Mouse (Mus musculus) CD4-positive helper T cell, adult 2 months (primary cell): ENCODE results near the gene Snapin.

Experiments used
- DNase-seq: peaks from one replicate; pipeline ENCODE4 v3.0.0-alpha.2; 2012; ENCODE audit warnings: low read depth, missing footprints, low spot score

The Snapin gene

GRCm38 (mm10) chr3:90490696-90491256 lies at the start of gene Snapin:
Gene Snapin (minus strand): TSS chr3:90491033.
- DNase-seq = peak; percentile 96

GRCm38 (mm10) chr3:90537905-90538296 lies 47.1 kb upstream of the Snapin start:
- no peak for DNase-seq

- DNase-seq = no peak
Observed at GRCm38 (mm10) chr3:90537141-90537904, 46.5 kb upstream of the Snapin start, which contains the start of gene S100a16. Gene S100a16 (plus strand): TSS chr3:90537254.

- DNase-seq = no peak
Observed at GRCm38 (mm10) chr3:90535446-90535845, 44.6 kb upstream of the Snapin start.

- DNase-seq = no peak
Observed at GRCm38 (mm10) chr3:90531713-90532112, 40.9 kb upstream of the Snapin start.

- no peak for DNase-seq
Observed at GRCm38 (mm10) chr3:90527291-90527873, 36.5 kb upstream of the Snapin start.

GRCm38 (mm10) chr3:90526580-90526979 lies 35.7 kb upstream of the Snapin start, which contains the start of gene S100a14:
Gene S100a14 (plus strand): TSS chr3:90526856.
- DNase-seq = no peak

DNA sequence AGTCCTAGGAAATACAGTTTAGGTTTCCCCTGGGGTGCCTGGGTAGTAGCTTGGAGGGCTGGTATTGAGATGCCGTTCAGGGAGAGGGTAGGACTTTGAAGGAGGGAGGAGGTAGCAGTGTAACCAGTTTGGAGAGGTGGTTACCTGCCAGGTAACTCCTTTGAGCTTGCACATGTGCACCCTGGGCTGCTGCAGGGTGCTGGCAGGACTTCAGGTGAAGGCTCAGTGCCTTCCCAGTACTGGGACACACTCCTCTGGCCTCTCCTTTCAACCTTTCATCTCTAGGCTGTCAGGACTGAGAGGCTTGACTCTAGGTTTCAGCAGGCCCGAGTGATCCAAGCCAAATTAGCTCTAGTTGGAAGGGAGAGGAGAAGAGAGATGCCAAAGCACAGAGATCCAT lies 35.2 kb upstream of the Snapin start:
- DNase-seq = no peak

DNA sequence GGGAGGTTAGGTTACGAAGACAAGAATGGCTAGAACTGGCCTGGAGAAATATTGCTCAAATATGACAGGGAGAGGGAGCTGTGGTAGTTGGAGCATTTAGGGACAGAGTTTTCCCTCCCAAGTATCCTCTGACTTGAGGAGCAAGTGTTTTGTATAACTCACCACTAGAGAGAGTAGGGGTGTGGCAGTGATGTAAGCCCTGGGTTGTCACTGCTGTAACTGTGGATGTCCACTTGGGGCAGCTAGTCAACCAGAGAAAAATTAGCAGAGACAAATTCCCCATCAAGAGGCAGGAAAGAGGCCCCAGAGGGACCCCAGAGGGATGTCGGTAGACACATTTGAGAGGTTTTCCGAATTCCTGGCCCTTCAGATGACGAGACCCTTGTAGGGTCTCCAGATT lies 34.6 kb upstream of the Snapin start:
- DNase-seq = peak; percentile 59

DNA sequence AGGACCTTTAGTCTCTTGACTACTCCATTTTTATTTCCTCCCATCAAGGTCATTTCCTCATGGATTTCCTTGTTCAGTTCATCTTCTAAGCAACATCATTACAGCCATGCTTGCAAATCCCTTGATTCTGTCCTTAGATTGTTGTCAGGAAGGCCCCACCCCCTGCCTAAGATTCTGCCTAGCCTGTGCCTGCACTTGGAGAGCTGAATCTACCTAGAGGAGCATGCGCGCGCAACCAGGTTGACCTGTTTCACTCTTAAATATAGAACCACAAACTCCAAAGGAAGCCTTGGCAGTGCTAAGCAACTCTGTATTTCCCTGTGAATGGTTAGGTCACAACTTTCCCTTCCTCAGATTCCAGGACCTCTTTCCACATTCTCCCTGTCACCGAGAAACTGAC lies 26.9 kb upstream of the Snapin start:
- no peak for DNase-seq

DNA sequence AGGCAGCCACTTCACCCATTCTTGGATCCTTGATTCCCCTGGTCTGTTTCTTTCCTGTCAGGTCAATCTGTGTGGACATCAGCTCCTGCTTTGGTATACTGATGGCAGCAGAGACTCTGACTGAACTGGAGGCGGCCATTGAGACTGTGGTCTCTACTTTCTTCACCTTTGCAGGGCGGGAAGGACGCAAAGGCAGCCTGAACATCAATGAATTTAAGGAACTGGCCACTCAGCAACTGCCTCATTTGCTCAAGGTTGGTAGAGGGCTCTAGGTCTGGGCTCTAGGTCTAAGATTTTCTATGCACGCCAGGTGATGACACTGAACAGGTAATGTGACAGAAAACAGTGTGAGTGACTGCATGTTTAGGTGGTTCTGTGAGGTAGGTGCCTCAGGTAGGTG lies 25.0 kb upstream of the Snapin start:
- DNase-seq = no peak

GRCm38 (mm10) chr3:90515242-90515641 lies 24.4 kb upstream of the Snapin start:
- peak; percentile 29 for DNase-seq

- peak; percentile 65 for DNase-seq
Observed at GRCm38 (mm10) chr3:90514691-90515090, 23.9 kb upstream of the Snapin start.

DNA sequence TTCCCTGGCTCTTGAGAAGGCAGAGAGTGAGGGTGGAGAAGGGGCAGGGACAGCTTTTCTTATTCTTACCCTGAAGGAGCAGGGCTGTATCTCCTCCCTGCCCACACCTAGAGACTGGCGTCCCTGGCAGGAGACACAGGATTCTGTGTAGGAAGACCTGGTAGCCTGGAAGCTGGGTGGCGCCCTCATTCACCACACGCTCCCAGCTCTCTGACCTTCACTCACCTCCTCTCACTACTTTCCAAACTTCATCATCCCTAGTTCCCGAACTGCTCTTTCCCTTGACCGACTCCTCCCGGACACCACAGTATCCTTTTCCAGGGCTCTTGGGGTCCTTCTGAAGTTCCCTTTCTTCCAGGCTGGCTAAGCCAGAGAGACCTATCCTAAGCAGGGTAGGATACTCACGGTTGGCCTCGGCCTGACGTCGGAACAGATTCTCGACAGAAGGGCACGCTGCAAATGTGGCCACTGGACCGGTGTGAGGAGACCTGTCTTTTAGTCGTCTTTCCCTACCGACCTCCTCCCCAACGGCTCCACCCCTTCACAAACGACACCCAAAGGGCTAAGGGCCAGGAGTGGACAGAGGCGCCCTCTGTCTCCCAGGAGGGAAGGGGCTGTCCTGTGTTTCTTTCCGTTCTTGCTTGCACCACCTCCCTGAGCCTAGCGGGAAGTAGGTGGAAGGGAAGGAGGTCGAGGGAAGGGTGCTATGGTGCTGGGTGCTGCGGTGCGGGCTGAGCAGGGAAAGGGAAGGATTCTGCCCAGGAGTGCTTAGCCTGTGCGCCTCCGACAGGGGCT lies 23.2 kb upstream of the Snapin start, which contains the start of the genes S100a1 and S100a13:
S100a1 (minus strand) TSS at position 597 of the 795 bp plus-strand sequence.
S100a13 (plus strand) TSS at position 640 of the 795 bp plus-strand sequence.
- peak; percentile 37 for DNase-seq

- no peak for DNase-seq
Observed at GRCm38 (mm10) chr3:90512948-90513642, 22.3 kb upstream of the Snapin start.

GRCm38 (mm10) chr3:90512276-90512675 lies 21.4 kb upstream of the Snapin start:
- DNase-seq = no peak

- DNase-seq = no peak
Observed at GRCm38 (mm10) chr3:90509747-90510123, 18.9 kb upstream of the Snapin start.

GRCm38 (mm10) chr3:90508950-90509746 lies 18.3 kb upstream of the Snapin start, which contains the start of gene Chtop:
Gene Chtop (minus strand): TSS chr3:90509498.
- DNase-seq = peak; percentile 99

- DNase-seq = peak; percentile 27
Observed at GRCm38 (mm10) chr3:90508287-90508949, 17.6 kb upstream of the Snapin start.

DNA sequence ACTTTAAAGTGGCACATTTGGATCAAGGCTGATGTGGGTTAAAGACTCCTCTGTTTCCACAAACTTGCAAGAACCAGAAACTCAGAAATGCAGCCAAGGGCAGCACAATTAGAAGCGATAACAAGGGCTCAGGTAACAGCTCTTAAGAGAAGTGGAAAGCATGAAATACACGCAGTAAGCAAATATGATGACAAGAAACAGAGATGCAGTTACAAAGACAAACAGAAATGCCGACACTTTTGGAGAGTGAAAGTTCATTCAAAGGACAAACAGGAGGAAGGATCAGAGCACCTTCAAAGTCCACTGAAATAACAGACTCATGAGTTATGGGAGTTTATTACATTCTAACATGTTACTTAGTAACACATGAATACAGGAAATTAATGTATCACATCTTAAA lies 15.5 kb upstream of the Snapin start:
- no peak for DNase-seq
